Mouse (Mus musculus) kidney, adult 9 months (tissue): ENCODE data around the gene Foxn1.
A peak's percentile ranks its signal among the peaks of the same experiment; 100 is the strongest.

ENCODE experiments used
- DNase-seq: peaks from one replicate; pipeline ENCODE4 v3.0.0; 2022

Foxn1 gene

DNA sequence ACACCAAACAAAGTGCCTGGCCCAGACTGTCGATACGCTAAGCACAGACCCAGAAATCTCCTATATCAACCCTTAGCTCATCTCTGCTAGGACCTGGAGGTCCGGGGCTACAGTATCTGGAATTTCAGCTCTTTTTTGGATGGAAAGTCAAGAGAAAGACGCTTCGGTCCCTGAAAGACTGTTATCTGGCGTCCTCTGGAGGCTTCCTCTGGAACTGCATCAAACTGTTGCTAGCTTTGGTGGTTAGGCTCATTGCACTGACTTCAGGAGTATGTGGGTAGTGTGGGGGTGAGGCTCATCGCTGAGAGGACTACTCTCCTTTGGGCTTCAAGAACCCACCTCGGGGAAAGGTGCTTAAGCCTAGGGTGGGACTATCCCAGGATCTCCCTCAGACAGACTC, 13.3 kb upstream of the Foxn1 start:
- peak; percentile 72 for DNase-seq

DNA sequence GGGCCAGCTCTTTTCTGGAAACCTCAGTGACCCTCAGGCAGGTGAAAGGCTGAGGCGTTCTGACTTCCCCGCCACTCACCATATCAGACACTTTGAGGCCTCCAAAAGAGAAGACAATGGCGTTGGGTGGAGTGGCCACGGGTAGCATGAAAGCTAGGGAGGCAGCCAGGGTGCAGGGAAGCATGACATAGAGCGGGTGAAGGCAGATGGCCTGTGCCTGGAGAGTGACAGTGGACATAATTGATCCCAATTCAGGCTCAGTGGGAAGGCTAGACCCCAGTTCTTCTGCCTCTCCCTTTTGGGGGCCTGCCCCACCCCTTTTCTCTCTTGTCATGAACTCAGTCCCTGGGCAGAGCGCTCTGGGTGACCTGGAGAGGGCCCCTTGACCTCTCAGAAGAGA, 11.9 kb upstream of the Foxn1 start:
- no peak for DNase-seq

DNA sequence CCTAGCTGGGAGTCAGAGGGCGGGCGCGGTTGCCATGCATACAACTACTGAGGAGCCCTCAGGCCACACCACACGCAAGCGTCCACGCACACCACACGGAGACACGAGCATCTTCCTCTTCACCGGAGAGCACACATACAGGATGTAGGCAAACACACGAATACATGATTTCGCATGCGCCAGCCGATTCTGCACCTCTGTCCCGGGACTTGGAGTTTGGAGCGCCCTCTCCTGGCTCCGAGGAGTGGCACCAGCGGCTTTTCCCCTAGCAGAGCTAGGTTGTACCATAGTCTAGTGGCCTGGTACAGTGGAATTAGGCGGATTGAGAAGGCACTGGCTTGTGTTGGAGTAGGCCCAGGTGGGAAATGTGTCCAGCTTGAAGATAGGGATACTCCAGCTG, 11.0 kb upstream of the Foxn1 start:
- DNase-seq, result peak; percentile 65

DNA sequence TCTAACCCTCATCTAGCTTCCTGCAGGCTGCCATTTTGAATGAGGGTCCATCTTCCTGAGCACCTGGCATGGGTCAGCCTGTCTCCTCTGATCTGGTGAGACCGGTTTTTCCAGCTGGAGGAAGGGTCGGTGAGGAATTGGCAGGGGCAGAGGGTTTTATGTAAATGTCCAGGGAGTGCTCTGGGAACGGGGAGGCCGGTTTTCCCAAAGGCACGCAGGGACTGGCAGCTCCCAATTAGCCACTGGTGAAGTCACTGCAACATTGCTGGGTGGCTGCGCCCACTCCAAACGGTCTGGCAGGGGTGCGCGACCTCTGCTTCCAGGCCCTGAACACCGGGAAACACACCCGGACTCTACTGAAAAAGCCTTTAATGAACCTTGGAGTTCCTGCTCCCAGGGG, 10.6 kb upstream of the Foxn1 start:
- DNase-seq, result no peak

DNA sequence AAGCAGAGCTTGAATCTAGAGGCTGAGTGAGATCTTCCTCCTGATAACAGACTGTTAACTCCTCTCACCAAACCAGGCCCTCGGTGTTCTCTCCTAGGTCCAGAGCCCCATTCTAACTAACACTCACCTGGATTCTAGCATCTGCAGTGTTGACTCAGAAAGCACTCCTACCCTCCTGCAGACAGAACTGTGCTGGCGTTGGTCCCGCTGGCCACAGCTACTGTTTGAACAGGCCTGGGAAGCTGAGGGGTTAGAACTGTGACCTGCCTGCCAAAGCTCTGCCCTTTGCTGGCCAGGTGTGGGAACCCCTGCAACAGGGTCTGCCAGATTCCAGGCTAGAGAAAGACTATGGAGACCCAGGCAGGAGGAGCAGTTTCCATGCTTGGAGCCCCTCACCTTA, 6.4 kb upstream of the Foxn1 start:
- no peak for DNase-seq

DNA sequence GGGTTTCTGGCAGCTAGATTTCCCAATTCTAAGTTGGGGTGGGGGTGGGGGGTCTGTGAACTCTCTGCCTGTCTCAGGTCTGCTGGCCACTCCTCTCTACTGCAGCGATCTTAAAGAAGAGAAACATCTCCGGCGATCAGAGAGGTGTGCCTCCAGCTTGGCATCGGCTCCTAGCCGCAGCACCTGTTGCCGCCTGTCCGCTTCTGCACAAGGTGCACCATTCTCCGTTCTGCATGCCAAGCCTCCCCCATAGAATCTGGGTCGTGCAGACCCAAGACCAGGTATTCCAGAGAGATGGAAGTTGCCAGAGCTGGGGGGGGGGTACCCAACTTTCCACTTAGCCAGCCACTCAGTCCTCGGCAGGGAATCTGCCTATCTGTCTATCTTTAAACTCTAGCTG, 582 bp downstream of the Foxn1 start:
- DNase-seq, result no peak

DNA sequence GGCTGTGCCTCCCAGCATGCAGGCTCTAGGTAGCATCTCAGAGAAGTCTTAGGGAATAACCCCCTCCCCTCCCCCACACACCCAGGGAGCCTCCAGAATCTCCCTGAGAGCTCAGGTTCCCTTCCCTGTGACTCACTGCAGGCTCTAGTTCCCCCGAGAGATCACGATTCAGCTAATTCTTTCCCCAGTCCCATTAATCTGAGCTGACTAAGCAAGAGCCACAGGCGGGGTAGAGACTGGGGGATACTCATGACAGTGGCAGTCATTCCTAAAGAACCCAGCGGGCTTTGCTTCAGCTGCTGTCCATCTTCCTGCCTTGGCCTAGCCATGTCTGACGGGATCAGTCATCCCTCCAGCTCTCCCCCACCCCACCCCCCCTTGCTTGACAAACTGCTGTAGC, 3.7 kb downstream of the Foxn1 start:
- DNase-seq, result no peak

DNA sequence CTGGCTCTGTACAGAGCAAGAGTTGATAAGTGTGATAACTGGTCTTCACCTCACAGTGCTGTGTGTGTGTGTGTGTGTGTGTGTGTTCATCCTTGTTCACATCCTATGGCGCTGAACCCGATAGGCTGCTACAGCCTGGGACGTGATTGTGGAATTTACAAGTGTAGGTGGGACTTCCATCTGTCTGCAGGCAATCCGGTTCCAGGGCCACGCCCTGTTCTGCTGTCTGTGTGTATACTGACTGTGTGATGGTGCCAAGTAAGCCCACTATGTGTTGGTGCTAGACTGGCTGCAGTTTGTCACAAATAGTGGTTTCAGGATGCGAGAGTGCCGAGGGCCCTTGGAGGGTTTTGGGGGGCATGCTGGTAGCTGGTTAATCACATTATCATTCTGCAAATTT, 4.1 kb downstream of the Foxn1 start:
- no peak for DNase-seq

DNA sequence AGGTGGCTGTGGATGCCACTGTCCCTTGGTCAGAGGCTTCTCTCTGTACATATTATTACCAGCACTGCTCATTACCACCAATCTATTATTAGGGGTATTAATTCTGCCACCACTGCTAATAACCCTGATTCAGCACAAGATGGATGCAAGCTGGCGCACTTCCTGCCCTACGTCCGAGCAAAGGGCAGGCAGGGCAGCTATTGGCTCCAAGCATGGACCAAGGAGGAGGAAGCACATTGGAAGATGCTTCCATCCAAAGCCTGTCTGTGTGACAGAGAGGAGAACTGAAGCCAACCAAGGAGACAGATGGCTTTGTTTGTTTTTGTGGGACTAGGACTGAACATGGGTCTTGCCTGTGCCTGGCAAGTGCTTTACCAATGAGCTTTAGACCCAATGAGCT, 5.4 kb downstream of the Foxn1 start:
- DNase-seq, result no peak

DNA sequence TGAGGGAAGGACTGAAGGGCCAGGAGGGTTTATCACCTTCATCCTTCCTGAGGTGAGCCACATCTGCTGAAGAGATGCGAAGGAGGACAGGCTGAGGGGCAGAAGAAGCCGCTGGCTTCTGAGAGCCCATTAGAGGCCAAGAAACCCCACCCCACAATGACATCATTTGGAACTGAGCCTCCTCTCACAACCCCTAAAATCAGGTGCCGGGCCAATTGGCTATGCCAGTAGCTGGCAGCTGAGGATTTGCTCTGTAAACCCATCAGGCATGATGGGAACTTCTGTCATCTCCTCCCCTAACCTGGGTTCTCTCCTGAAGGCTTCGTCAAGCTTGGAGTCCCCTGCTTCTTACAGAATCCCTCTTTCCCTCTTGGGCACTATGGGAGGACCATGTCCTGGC, 6.0 kb downstream of the Foxn1 start:
- DNase-seq, result no peak

DNA sequence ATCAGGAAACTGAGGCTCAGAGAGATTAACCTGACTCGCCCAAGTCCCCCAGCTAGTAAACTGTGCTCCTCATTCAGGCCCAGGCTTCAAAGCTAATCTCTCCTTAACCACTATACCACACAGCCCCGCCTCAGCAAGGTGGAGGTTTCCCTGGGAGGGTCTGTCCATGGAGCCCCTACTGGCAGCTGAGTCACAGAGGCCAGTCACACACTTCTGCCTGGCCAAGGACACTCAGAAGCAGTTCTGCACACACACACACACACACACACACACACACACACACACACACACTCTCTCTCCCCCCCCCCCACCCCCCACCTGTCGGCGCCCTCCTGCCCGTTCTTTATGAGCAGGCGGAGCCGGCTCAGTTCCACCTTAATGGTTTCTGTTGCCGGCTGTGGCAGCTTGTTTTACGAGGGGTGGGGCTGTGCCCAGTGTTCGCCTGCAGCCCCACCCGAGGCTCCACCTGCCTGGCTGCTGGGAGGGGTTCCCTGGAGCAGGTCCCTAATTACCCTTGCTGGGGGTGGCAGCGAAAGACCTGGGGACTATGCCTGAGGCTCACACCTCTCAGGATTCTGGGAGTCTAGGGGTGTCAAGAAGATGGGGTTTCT, 8.7 kb downstream of the Foxn1 start:
- DNase-seq, result no peak

DNA sequence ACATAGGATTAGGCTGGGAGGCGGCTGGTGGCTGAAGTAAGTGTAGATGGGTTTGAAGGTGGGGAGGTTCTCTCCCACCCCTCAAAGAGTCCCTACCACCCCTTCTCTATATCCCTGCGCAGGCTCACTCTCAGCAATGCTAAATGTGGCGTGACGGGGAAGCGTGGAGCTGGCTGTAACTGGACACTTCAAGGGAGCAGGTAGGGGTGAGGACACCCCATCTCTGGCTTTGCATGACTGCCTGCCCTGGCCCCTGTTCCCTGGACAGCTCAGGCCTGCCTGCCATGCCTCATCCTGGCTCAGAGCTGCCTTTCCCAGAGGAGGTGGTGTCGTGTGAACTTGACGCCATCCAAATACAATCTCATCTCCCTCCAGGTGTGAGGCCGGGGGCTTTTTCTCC, 12.2 kb downstream of the Foxn1 start:
- DNase-seq, result peak; percentile 13

DNA sequence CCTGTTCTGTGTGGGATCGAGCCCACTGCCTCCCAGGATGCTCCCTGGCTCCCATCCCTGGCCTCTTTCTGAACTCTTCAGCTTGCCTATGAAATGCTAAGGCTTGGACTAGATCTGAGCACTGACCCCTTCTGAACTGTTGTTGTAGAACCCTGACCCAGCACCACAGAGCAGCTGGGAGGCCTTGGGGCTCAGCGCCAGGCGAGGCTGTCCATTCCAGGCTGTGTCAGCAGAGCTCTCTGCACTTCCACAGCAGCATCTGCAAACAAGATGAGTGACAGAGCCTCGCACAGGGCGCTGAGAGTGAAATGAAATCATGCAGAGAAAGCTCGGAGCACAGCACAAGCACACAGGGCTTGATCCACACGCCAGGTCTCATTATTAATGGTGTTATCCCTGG, 13.7 kb downstream of the Foxn1 start:
- peak; percentile 48 for DNase-seq

DNA sequence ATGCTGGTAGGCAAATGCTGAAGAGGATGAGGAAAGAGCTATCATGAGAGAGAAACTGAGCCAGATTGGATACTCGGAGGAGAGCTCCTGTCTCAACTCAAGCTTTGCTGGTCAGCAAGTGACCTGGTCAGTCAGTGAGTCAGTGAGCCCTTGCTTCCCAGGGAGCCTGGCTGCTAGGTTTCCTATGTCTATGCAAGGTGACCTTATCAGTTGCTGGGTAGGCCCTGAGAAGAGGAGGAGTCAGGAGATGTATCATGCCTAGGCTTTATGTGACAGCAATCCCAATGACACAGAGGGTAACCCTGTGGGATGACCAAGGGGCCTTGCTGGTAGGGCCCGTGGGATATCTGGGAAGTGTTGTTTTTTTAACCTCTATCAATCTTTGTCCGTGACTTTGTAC, 14.2 kb downstream of the Foxn1 start:
- no peak for DNase-seq

DNA sequence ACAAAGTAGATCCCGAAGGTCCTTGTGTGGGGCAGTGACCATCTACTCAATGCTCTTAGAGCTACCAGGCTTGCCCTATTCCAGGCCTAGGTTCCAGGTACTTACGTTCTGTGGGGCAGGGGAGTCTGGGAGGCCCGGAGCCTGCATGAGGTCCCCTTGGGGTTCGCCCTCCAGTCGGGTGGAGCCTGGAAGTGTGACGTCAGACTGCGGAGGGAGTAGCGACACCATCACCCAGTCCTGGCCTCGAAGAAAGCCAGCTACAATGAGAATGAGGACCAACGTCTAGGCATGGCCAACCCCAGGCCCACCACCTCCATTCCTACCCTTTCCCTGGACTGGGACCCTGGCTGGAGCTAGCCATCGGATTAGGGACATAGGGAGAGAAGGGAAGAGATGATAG, 14.6 kb downstream of the Foxn1 start:
- DNase-seq, result no peak

DNA sequence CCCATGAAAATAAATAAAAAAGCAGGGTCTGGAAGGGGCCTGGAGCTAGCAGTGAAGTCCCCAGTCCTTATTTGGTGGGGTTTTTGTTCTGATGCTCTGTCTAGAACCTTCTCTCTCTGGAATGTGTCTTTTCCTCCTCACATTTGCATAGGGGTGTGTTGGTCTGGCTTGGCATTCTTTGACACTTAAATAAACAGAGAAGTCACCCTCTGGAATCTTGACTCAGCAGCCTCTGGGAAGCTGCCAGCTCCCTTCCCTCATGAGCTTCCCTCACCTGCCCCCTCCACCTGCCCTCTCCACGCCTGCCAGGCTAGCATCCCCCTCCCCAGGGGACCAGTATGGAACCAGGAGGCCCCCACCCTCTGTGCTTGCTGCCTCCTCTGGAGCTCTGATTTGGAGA, 16.0 kb downstream of the Foxn1 start:
- no peak for DNase-seq

DNA sequence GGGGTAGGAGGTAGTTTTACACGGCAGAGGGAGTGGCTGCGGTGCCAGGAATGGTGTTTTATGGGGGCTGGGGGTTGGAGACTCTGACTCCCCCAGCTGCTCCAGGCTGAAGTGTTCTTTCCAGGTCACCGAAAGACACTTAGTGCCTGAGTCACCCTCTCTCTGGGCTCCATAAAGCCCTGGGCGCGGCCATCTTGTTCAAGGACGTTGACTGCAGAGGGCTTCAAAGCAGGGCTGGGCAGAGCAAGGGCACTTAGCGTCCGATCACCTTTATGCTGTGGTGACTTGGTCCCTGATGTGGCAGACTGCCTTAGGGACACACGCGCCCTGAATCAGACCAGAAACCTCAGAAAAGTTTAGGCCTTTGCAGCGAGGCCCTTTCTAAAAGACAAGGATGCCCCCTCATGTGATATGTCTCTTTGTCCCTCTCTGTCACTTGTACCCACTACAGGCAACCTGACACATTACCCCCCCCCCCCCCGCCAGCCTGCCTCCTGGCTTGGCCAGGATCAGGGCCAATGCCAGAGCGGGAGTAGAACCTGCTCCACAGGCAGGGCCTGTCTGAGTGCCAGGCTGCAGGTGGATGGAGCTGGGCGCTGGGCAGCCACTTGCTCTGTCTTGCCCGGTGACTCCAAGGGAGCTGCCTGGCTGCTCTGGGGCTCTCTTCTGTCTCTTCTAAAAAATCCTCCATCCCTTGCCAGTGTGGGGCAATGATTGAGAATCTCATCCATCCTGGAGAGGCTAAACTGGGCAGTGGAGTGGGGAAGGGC, 18.7 kb downstream of the Foxn1 start:
- DNase-seq, result no peak

DNA sequence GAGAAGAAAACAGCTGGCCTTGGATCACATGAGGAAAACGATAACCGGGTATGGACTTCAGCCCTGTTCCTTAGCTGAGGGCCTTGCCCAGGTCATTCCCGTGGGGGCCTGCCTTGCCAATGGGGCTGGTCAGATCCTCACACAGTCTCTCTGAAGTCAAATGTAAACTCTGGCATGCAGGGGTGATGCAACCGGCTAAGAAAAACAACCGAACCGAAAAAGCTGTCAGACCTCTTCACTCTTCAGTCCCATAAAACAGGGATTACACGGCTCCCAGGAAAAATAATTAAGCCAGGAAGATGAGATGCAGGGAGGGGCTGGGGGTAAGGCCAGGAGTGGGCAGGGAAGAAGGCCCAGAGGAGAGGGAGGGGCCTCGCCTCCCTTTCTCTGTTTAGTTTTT, 22.3 kb downstream of the Foxn1 start:
- no peak for DNase-seq

DNA sequence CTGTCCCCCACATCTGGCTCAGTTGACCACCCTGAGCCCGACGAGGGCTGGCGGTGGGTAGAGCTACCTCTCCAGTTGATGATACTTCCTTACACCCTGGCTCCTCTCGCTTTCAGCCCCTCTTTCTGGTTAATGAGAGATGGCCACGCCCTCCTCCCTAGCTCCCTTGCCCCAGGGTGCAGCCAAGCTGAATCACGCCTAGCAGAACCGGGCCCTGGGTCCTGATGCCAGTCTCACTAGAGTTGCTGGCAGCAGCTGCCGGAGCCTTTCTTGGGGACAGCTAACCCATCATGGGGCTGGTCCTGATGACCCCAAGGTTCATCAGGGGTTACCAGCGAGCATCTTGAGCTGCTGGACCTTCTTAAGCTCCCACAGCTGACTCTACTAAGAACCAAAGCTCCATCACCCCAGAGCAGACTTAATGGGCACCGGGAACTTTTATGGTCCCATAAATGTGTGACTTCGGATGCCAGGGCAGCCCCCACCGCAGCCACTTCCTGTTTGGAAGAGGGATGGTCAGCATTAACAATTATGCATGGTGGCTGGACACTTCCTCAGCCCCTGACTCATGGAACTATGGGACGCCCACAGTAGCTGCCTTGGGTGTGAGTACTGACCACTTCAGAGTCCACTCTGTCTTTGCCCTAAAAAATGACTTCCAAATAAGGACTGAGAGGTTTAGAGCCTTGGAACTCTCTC, 22.9 kb downstream of the Foxn1 start:
- DNase-seq, result peak; percentile 48

DNA sequence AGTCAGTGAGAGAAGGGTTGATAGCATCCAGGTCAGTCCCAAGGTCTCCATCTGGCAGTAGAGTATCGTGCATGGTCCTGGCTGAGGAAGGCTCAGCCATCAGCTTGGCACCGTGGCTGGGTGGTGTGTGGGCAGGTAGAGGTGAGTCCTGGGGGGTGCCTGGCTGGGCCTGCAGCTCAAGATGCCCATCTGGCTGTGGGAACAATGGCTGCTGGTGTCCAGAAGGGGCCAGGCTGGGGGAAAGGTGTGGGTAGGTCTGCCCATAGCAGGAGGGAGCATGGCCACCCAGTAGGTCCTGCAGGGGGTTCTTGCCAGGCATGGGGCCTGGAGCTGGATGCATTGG, 25.6 kb downstream of the Foxn1 start:
- DNase-seq, result no peak

DNA sequence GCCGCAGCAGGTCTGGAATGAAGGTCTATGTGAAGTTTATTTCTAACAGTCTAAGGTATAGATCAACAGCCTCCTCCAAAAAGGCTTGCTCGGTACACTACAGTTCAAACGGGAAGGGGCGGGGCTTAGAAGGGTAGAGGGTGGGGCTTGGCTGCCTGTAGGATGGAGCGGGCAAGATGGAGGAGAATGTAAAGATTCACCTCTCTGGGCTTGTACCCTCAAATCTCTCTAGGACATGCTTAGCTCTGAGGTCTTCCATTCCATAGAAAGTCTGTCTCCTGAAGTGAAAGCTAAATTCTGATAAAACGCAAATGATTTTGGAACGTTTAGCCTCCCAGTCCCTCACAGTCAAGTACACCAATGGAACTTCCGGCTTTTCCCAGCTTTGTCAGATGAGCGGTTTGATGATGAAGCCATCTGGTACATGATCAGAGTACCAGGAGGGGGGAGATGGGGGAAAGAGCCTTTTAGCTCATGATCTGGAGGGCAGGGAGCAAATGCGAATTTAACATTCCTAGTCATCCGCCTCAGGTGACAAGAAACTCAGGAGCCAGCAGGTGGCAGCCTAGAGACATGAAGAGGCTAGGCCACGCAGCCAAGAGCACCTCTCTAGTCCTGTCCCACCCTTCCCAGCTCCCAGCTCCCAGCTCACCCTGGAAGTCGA, 26.1 kb downstream of the Foxn1 start:
- DNase-seq, result peak; percentile 83

DNA sequence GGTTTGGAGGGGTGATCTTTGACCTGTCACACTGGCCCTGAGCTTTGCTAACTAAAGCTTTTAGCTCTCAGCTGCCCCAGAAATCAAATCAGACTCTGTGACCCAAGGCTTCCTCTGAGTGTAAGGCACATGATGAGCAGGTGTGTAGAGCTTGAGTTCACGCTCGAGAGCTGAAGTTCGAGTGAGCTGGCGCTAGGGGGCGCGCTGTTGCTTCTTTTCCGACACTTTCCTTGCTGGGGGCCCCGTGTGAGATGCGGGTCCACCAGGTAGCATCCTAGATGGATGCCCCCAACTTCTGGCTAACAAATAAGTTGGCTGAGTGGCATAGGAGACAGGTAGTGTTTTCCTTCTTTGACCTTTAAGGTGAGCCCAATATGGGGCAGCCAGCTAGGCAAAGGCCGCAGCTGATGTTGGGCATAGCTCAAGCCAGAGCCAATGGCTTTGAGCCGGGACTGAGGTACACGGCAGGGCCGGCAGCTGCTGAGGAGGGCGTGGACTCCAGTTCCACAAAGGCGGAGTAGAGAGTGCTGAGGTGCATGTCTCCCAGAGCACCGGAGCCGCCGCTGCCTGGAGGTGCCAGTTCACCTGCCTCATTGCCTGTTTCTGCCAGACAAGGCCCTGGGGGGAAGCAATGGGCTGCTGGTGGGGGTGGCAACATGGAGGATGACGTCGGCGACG, 27.9 kb downstream of the Foxn1 start:
- peak; percentile 52 for DNase-seq

DNA sequence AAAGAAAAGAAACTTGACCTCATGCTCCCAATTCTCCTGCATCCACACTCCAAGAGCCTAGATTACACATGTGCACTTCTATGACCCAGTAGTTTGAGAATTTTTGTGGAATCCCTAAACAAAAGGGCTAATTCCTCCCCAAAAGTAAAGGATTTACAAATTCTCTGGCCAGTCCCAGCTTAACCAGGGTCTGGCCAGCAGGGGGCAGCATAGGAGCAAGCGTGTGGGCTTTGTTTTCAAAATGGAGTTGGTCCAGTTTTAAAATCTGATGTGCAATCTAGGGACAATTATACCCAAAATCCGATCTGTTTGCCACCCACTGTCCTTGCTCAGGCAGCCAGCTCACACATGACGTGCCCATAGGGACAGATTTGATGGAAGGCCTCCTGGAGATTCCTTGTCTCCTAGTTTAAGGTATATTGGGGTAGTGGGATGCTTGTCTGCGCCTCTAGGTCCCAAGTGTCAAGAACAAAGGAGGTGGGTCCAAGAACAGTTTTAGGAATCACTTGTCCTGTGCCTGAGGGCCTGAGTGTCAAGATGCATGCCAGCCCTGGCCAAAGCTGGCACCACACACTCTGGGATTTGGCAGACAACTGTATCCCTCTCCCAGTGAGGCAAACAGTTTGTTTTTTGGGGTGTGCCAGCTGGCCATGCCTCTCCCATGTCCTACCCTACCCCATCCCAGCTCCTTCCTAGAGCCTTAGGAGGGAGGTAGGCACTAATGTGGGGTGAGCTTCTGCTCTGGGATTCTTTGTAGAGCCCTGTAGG, 30.7 kb downstream of the Foxn1 start:
- DNase-seq, result peak; percentile 50
